Mouse (Mus musculus) neural tube, embryonic 10.5 days (tissue): ENCODE measurements at regions not wholly inside any gene's neighbourhood (a gene's known extent, or its start where the extent isn't known, plus 50 kb on each side); places are given as distances from the start of the nearest gene placed in this dataset.
A peak's percentile ranks its signal among the peaks of the same experiment; 100 is the strongest.

ENCODE experiments used
- DNase-seq: peaks from one replicate; pipeline ENCODE4 v3.0.0-alpha.2; 2017; ENCODE audit warnings: low spot score; ENCODE audit errors: extremely low spot score

DNA sequence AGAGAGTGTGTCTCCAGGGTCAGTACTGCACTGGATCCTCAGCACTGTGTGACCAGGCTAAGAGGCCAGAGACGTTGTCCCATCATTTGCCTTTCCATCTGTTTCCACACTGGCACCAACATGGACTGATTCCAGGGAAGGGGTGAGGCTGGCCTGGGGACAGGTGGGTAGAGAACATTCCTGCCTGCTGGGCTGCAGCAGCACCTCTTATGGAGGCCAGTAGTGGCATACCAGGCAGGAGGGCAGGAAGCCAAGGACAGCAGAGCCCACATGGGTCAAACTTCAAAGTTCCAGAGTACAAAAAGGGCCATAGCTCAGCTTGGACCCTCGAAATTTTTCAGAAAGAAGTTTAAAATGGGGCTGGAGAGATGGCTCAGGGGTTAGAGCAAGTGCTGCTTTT, 115.4 kb upstream of the Ercc6l2 start:
- no peak for DNase-seq

DNA sequence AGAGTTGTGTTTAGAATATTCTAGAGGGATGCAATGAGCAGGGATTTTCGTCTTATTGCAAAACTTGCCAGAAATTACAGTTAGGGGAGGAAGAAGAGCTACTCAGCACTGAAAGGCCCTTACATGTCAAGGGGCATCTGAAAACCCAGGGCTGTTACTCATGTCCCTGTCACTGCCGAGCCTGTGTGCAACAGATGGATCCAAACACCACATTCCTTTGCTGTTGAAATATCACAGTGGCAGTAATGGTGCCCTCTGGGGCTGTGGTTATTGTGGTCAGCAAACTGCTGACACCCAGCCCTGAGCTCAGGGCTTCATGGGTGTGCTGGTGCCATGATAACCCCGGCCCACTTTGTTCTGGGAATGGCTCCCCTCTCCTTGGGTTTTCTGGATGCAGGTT, 114.3 kb upstream of the Ercc6l2 start:
- DNase-seq = no peak

DNA sequence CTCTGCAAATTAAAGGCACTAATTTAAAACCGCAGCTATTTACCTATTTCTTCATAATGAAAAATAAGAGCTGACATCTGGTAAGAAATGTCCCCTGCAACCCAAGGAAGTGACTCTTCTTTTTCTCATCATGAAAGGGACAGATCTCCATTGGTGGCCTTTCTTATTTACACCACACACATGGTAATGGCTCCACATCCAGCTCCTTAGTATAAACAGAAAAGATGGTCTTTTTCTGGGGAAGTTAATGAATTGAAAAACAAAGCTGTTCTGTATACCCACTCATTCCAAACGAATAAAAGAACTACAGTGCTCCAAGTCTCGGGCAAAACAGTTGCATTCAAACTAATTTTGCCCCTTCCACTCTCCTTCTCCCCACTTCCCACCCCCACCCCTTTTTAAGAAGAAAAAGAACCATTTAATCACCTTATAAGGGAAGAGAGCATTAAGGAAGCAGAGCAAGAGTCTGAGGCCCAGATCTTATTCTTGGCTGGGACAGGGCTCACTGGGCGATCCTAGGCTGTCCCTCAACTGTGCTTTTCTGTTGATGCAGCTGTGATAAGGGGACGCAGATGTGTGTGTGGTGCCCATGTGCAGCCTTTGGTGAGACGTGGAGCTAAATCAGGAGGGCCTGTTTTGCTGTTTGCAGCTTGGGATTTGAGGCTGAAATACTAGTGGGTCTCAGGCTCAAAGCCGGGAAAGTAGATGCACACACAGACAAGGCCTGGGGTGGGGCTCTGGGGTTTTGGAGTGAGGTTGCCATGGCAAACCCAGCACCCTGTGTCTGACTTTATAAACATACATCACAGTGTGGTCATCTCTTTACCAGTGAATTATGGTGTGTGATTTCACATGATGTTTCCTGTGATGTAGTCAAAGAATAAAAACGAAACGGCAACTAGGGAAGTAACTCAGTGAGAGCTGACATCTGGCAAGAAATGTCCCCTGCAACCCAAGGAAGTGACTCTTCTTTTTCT, 113.6 kb upstream of the Ercc6l2 start:
- DNase-seq = peak; percentile 33

DNA sequence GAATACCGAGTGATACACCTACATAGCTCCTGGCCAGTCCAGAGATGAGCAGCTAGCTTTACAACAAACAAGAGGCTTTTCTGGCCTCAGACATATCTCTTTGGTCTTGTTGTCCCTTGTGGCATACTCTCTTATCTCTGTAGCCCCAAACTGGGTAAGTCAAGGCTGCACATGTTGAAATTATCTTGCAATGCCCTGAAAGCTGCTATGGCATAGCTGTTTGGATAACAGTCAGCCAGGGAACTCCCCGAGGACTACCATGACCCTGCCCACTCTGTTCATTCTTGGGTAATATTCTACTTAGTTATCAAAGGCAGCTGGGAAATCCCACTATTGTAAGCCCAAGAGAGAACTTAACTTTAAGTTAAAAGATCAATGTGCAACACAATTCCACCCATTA, 106.5 kb upstream of the Ercc6l2 start:
- DNase-seq = no peak

DNA sequence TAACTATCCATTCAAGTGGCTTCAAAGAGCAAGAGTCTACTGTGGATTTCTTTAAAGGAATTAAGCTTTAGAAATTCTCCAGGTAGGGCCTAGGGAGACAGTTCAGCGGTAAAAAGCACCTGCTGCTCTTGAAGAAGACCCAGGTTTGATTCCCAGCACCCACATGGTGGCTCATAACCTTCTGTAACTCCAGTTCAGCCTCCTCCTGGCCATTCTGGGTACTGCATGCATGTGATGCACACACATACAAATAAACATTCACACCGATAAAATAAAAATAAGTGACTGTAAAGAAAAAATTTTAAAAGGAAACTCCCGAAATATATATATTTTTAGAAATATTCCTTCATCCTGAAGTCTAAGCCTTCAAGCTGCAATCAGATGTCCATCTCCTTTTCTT, 101.9 kb upstream of the Ercc6l2 start:
- DNase-seq = no peak

DNA sequence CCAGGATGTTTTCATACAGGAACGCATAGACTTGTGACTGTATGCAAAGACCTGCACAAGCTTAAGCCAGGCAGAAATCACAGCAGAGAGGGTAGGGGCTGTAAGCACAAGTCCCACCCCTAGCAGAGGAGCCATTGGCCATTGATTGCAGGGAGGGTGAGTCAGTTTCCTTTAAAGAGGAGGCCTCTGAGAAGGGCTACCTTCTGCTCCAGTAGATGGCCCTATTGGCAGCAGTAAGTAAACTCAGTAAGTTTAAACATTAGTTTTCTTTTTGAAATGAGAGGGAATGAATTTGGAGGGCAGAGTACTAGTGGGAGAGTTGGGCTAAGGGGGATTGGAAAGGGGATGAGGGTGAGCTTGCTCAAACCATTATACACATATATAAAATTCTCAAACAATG, 98.5 kb upstream of the Ercc6l2 start:
- peak; percentile 9 for DNase-seq

DNA sequence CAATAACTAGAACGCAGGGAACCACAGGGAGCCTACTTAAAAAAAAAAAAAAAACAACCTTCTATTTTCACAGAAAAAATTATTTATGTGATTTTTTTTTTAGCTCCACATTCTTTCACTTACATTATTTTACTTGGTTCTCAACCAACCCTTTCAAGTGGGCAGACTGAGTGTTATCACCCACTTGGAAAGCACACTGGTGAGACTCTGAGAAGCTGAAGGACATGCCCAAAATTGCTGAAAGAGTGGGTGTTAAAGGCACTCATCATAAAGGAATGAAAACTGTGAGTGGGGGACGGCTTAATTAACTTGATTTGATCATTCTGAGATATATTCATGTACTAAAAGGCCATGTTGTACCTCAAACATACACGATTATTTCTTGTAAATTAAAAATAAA, 97.8 kb upstream of the Ercc6l2 start:
- no peak for DNase-seq

DNA sequence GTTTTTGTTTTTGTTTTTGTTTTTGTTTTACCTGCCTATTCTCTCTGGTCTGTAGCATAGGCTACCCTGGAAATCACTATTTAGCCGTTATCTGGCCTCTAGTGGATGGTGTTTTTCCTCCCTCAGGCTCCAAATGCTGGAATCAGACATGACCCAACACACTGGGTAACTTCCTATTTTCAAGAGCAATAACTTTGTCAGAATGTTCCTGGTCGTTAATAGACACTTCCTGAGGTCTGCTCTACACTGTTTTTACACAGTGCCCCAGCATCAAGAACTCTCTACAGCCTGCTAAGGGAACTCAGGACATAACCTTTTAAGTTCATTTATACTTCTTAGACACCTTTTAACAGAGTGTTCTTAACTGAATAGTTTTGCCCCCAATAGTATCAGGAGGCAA, 96.3 kb upstream of the Ercc6l2 start:
- no peak for DNase-seq

DNA sequence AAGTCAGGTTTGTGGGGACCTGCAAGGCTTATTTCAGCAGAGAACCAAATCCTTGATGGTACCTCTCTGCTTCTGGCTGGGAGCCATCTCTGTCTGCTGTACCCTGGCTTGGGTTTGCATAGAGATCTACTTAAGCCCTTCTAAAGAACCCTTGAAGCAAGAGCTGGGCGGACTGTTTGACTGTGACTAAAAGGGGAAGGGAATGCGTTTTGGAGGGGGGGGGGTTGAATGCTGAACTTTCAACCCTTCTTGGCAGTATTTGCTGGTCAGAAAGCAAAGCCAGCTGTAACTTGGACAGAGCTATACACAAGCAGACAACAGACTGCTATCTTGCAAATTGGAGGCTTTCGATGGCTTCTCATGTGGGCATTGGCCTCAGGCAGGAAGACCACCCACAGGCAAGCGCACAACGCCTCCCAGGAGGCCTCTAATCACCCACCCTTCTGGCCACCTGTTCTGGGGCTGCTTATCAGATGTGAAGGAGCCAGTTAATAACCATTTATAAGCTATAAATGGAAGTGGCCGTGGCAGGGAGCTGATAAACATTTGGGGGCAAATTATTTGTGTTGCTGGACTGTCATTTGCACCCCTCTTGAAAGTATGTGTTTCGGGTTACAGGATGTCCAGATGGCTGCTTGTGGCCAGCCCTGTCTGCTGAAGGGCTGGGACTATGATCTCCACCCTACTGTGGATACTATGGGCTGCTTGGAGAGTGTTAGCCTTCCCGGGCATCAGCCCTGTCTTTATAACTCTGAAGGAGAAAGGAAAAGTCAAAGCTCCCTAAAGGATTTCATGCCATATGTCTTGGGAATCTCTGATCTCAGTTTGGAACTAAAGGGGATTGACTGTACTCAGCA, 95.5 kb upstream of the Ercc6l2 start:
- no peak for DNase-seq

DNA sequence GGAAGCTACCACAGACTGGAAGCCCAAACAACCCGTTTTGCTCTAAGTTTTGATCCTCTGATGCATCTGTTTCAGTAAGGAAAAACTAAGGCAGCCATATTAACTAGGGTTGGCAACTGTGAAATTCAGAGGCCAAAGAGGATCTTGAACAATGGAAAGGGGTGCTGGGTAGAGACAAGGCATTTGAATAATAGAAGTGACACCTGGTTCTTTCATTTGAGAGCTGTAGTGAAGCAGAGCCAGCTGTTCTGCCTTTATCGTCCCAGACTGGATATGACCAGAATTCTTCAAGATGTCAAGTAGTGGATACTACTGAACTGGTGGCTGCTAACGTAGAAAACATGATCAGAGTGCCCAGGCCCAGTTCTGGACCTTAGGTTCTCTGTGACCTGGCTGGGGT, 94.4 kb upstream of the Ercc6l2 start:
- no peak for DNase-seq

DNA sequence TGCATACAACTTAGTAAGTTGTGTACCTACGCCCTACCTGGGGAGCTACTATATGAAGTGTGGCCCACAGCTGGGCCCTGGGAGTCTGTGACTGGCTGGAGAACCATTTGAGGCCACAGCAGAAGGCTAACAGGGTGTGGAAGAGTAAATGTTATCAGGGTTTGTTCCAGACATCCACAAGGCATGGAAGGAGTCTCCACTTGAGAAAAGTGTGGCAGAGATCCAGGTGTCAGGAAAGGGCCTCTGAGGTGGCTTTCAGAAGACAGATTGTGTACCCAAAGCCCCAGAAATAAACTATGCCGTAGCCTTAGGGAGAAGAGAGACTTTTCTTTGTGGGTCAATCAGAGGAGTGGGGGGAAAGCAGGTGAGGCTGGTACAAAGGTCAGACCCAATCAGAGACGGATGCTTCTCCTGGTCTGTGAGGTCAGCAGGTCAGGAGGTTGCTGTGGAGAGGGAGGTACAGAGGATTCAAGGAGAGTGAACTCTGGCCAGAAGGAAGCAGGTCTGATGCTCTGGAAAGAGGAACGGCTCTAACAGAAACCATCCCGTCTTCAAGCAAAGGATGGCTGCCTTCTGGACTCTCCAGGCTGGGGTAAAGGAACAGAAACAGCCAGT, 93.9 kb upstream of the Ercc6l2 start:
- no peak for DNase-seq

DNA sequence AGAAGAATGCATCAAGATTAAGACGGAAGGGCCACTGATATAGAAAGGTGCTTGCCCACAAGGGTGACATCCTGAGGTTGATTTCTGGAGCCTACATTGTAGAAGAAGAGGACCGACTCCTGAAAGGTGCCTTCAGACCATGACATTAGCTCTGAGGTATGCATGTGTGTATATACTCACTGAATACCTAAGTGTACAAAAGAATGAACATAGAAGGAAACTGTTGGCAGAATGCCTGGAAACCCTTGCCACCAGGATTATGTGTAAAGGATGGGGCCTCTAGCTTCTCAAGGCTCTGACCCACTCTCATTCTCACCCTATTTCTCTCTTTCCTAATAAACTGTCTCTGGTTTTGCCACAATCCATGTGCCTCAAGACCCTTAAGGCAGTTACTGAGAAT, 90.7 kb upstream of the Ercc6l2 start:
- DNase-seq = no peak

DNA sequence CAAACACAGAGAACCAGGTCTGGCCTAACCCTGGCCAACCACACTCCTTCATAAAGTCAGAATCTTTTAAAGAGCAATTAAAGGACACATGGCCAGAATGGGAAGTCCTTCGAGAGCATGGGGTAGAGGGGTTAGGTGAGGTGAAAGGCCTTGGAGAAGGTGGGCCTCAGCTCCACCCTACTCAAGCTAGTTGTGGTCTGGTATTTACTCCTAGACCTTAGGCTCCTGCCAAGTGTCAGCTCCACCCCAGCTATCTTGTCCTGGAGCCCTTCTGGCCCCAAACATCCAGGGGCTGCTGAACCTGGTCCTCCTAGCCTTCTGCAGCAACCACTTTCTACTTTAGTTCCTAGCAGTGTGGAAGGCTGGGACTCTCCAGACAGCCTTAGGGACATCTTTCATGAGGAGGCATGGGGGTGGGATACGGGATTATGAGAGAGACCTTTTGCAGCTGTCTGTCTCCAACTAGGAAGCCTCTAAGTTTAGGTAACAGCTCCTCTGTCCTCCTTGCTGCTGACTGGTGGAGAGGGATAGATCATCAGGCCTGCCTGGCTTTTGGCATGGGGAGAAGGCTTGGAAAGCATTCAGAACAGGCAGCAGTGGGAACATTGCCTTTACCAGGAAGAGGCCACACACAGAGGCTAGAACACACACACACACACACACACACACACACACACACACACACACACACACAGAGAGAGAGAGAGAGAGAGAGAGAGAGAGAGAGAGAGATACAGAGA, 90.0 kb upstream of the Ercc6l2 start:
- DNase-seq = no peak

DNA sequence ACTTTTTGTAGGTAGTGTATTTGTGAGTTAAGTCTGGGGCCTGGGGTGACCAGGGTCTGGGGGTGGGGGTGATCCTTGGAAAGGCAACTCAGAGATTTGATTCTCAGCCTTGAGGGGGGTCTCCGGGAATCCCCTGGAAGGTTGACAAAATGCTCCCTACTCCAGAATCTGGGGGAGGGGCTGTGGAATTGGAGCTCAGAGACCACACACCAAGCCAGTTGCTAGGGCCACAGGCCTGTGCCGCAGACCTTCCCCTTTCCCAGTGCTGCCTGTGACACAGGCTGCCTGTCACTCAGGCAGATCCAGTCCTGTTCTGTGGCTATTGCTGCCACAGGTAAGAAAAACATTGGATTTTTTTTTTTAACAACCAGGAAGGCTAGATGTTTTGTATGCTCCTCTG, 89.0 kb upstream of the Ercc6l2 start:
- DNase-seq = no peak

DNA sequence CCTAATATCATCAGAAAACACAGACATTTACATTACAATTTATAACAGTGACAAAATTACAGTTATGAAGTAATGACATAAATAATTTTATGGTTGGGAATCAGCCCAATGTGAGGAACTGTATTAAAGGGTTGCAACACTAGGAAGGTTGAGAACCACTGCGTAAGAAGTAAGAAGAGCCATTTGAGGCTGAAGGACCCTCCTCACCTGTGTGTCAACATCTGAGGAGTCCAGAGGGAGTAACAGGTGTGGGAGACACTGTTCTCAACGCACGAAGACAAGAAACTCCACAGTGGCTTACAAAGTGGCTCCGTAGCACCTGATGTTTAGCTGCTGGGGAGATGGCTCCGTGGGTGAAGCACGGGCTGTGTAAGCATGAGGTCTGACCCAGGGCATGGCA, 88.5 kb upstream of the Ercc6l2 start:
- no peak for DNase-seq

DNA sequence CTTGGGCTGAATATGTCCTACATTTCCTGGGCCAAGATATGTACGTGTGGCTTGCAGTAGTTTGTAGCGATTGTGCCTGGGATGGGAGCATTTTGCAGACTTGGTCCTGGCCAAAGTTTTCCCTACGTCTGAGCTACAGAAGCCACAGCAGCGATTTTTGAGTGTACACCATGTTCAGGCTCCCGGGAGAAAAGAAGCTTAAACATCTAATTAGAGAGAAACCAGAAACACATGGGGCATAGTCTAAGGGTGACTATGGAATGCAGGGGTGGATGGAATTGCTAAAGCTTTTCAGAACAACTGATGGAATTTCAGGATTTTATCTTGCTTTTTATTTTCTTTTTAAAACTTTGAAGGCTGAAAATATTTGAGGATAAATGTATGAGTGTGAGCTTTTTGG, 79.3 kb upstream of the Ercc6l2 start:
- no peak for DNase-seq

DNA sequence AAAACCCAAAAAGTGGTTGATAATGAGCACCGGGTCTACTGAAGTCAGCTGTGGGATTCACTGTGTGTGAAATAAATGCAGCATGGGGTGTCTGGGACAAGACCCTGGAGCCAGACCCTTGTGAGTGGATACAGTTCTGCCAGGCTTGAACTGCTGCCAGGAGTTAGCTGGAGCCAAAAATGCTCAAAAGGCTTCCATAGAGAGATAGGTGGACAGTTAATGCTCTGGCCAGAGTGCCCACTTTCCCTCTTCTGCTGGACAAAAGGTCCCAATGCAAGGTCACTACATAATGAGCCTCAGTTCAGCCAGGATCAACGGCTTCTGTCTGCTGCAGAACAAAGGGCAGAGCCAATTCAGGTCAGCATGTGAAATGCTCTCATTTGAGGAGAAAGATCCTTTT, 73.2 kb upstream of the Ercc6l2 start:
- no peak for DNase-seq

DNA sequence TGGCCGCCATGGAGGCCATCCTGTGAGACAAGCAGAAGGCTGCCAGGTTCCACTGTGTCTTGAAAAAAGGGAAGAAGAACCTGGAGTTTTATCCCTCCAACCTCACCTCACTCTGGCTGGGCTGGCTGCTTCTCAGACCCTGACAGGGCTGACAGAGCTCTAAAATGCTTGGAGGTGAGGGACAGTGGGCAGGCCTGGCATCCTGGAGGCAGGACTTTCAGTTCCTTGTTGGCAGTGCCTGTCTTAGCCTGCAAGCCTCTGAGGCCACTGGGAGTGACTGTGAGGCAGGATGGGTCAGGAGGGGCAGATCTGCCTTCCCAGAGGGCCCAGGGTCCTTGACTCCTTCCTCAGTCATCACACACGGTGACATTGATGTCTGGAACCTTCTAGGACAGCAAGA, 66.3 kb upstream of the Ercc6l2 start:
- no peak for DNase-seq

DNA sequence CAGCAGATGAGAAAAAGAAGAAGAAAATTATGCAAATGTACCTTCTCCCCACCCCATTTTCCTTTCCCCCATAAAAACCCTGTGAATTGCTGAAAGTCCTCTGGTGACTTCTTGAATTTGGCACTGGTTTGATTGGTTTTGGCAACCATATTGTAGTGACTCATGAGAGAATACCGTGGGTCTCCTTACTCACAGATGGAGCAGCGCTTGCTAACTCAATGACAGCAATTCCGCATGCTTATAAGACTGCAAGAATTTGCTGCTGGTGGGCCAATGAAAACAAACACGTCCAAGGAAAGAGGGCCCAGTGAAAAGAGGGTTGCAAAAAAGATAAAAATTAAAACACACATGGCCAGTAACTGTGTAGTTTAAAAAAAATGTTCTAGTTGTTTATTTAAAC, 65.0 kb upstream of the Ercc6l2 start:
- no peak for DNase-seq

DNA sequence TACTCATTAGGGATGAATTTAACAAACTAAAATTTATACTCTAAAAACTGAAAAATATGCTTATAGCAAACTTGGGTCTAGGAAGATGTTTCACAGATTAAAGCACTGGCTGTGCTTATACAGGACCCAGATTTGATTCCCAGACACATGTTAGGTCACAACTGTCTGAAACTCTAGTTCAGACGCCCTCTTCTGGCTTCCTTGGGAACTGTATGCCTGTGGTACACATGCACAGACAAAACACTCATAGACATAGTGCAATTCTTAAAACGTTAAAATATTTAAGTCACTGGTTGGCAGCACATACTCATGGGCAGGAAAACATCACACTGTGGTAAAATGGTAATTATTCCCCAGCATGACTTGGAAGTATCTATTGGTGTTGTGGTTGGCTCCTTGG, 63.8 kb upstream of the Ercc6l2 start:
- DNase-seq = no peak

DNA sequence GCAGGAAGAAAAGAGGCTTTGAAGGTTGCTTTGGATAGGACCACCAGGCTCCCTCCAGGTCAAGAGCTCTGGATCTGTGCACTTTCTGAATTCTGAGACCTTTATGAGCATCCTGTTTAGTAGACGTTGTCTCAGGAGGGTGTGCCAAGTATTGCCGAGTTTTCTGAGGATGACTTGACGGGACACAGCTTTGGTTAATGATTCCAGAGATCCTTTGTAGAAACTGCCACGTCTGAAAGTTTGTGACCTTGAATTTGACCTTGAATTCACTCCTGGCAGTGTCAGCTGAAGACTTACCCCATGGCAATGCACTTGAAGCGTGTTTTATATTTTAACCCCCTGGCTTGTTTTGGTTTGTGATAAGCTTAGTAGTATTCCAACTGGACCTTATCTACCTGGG, 58.0 kb upstream of the Ercc6l2 start:
- DNase-seq = no peak
